Mouse (Mus musculus) lung, postnatal 0 days (tissue): ENCODE data around the gene Cfap77.

Source experiments
- CTCF ChIP-seq: IDR thresholded peaks from 2 replicates; pipeline ENCODE4 v1.5.1; 2016; ENCODE audit warnings: antibody characterized with exemption, mild to moderate bottlenecking
- EP300 ChIP-seq: IDR thresholded peaks from 2 replicates; pipeline ENCODE4 v1.6.1; 2016; ENCODE audit warnings: antibody characterized with exemption, mild to moderate bottlenecking, control low read depth

- TF ChIP-seq CTCF (no peak), EP300 (no peak)
Measured at GRCm38 (mm10) chr2:29051932-29052331, 2.9 kb downstream of the Cfap77 start.
